Mouse (Mus musculus): ENCODE measurements around the gene Pawr. TPM values are rescaled to one million over a fixed set of nuclear protein-coding genes. Genes with fewer than 3 reads are reported as not detected.

Pawr gene
- polyA plus RNA-seq, 1 experiment from 2014 or later: 10.6 TPM

GRCm38 (mm10) chr10:108385480-108385955 is 53.6 kb downstream of the Pawr start:
- Histone ChIP-seq H3K27ac (peak overlapping the region; percentile 12; the same call in 1 of the 2 replicates), H3K36me3 (no peaks in the 10 kb centered on the region), H3K4me3 (no peak overlapping the region), H3K4me1 (peaks cover 23% of the 10 kb centered on the region), H3K9ac (no peak overlapping the region), H3K27me3 (no peaks in the 10 kb centered on the region), H3K4me2 (replicated peaks) (no peak overlapping the region), H3K9me3 (replicated peaks) (no peaks in the 10 kb centered on the region)
- ATAC-seq (ENCODE audit: low FRiP score): no peak
- WGBS: 42% methylated on average over 5 of the region's 5 CpGs

GRCm38 (mm10) chr10:108388410-108388915 is 56.5 kb downstream of the Pawr start:
- Histone ChIP-seq H3K4me3 (no peak overlapping the region), H3K36me3 (no peaks in the 10 kb centered on the region), H3K9me3 (replicated peaks) (no peaks in the 10 kb centered on the region), H3K4me1 (peaks cover 23% of the 10 kb centered on the region), H3K4me2 (replicated peaks) (no peak overlapping the region), H3K27ac (no peak overlapping the region), H3K27me3 (no peaks in the 10 kb centered on the region), H3K9ac (no peak overlapping the region)
- WGBS: 77% methylated on average over 8 of the region's 8 CpGs
- ATAC-seq (ENCODE audit: low FRiP score): no peak

GRCm38 (mm10) chr10:108389178-108389926 is 57.4 kb downstream of the Pawr start:
- H3K4me3 ChIP-seq: no peak overlapping the region
- no peak overlapping the region for H3K4me2 ChIP-seq (replicated peaks)
- no peak overlapping the region for H3K9ac ChIP-seq
- no peaks in the 10 kb centered on the region for H3K36me3 ChIP-seq
- no peak for ATAC-seq (ENCODE audit: low FRiP score)
- peaks cover 23% of the 10 kb centered on the region for H3K4me1 ChIP-seq
- 40% methylated on average over 5 of the region's 5 CpGs for WGBS
- no peaks in the 10 kb centered on the region for H3K27me3 ChIP-seq
- no peak overlapping the region for H3K27ac ChIP-seq
- H3K9me3 ChIP-seq (replicated peaks): no peaks in the 10 kb centered on the region

GRCm38 (mm10) chr10:108389927-108390287 is 58.0 kb downstream of the Pawr start:
- H3K4me1 ChIP-seq: peaks cover 23% of the 10 kb centered on the region
- no peaks in the 10 kb centered on the region for H3K9me3 ChIP-seq (replicated peaks)
- no peak overlapping the region for H3K9ac ChIP-seq
- ATAC-seq (ENCODE audit: low FRiP score): peak; percentile 46; the same call in 1 of the 2 replicates
- 28% methylated on average over 4 of the region's 4 CpGs for WGBS
- H3K36me3 ChIP-seq: no peaks in the 10 kb centered on the region
- no peak overlapping the region for H3K27ac ChIP-seq
- H3K4me3 ChIP-seq: no peak overlapping the region
- H3K4me2 ChIP-seq (replicated peaks): no peak overlapping the region
- H3K27me3 ChIP-seq: no peaks in the 10 kb centered on the region

- Histone ChIP-seq H3K4me2 (replicated peaks) (no peak overlapping the region), H3K27ac (no peak overlapping the region), H3K4me3 (no peak overlapping the region), H3K4me1 (peaks cover 15% of the 10 kb centered on the region), H3K9me3 (replicated peaks) (no peaks in the 10 kb centered on the region), H3K36me3 (no peaks in the 10 kb centered on the region), H3K27me3 (no peaks in the 10 kb centered on the region), H3K9ac (no peak overlapping the region)
- no peak for ATAC-seq (ENCODE audit: low FRiP score)
- WGBS: 91% methylated on average over 15 of the region's 15 CpGs
Measured at GRCm38 (mm10) chr10:108391370-108391902, 59.5 kb downstream of the Pawr start.

GRCm38 (mm10) chr10:108392151-108392550 is 60.2 kb downstream of the Pawr start:
- no peaks in the 10 kb centered on the region for H3K36me3 ChIP-seq
- ATAC-seq (ENCODE audit: low FRiP score): no peak
- H3K27me3 ChIP-seq: no peaks in the 10 kb centered on the region
- no peak overlapping the region for H3K9ac ChIP-seq
- H3K4me1 ChIP-seq: peaks cover 15% of the 10 kb centered on the region
- no peak overlapping the region for H3K4me2 ChIP-seq (replicated peaks)
- no peak overlapping the region for H3K4me3 ChIP-seq
- WGBS: 96% methylated on average over 10 of the region's 10 CpGs
- no peaks in the 10 kb centered on the region for H3K9me3 ChIP-seq (replicated peaks)
- H3K27ac ChIP-seq: no peak overlapping the region

- Histone ChIP-seq H3K27ac (no peak overlapping the region), H3K4me1 (peaks cover 6% of the 10 kb centered on the region), H3K9ac (no peak overlapping the region), H3K4me3 (no peak overlapping the region), H3K27me3 (no peaks in the 10 kb centered on the region), H3K4me2 (replicated peaks) (no peak overlapping the region), H3K36me3 (no peaks in the 10 kb centered on the region), H3K9me3 (replicated peaks) (no peaks in the 10 kb centered on the region)
- 55% methylated on average over 4 of the region's 4 CpGs for WGBS
- no peak for ATAC-seq (ENCODE audit: low FRiP score)
Measured at GRCm38 (mm10) chr10:108394306-108394705, 62.4 kb downstream of the Pawr start.

GRCm38 (mm10) chr10:108395229-108395628 is 63.3 kb downstream of the Pawr start:
- Histone ChIP-seq H3K36me3 (no peaks in the 10 kb centered on the region), H3K9me3 (replicated peaks) (no peaks in the 10 kb centered on the region), H3K27ac (no peak overlapping the region), H3K4me3 (no peak overlapping the region), H3K27me3 (no peaks in the 10 kb centered on the region), H3K9ac (no peak overlapping the region), H3K4me2 (replicated peaks) (no peak overlapping the region), H3K4me1 (no peaks in the 10 kb centered on the region)
- no peak for ATAC-seq (ENCODE audit: low FRiP score)
- WGBS: 94% methylated on average over 12 of the region's 12 CpGs

- H3K4me3 ChIP-seq: no peak overlapping the region
- no peaks in the 10 kb centered on the region for H3K36me3 ChIP-seq
- no peaks in the 10 kb centered on the region for H3K27me3 ChIP-seq
- H3K4me1 ChIP-seq: no peaks in the 10 kb centered on the region
- no peak overlapping the region for H3K27ac ChIP-seq
- no peak overlapping the region for H3K4me2 ChIP-seq (replicated peaks)
- H3K9ac ChIP-seq: no peak overlapping the region
- no peak for ATAC-seq (ENCODE audit: low FRiP score)
- WGBS: 90% methylated on average over 14 of the region's 14 CpGs
- H3K9me3 ChIP-seq (replicated peaks): no peaks in the 10 kb centered on the region
Measured at GRCm38 (mm10) chr10:108395647-108396046, 63.7 kb downstream of the Pawr start.

GRCm38 (mm10) chr10:108402751-108403150 is 70.8 kb downstream of the Pawr start:
- no peaks in the 10 kb centered on the region for H3K36me3 ChIP-seq
- no peak overlapping the region for H3K9ac ChIP-seq
- no peaks in the 10 kb centered on the region for H3K27me3 ChIP-seq
- no peak overlapping the region for H3K4me3 ChIP-seq
- H3K4me2 ChIP-seq (replicated peaks): no peak overlapping the region
- ATAC-seq (ENCODE audit: low FRiP score): no peak
- peaks cover 2% of the 10 kb centered on the region; the same call in 1 of the 2 replicates for H3K4me1 ChIP-seq
- H3K27ac ChIP-seq: no peak overlapping the region
- H3K9me3 ChIP-seq (replicated peaks): no peaks in the 10 kb centered on the region
- WGBS: 87% methylated on average over 4 of the region's 4 CpGs

- Histone ChIP-seq H3K9ac (no peak overlapping the region), H3K9me3 (replicated peaks) (no peaks in the 10 kb centered on the region), H3K27me3 (no peaks in the 10 kb centered on the region), H3K36me3 (no peaks in the 10 kb centered on the region), H3K4me2 (replicated peaks) (no peak overlapping the region), H3K4me1 (peaks cover 2% of the 10 kb centered on the region; the same call in 1 of the 2 replicates), H3K4me3 (no peak overlapping the region), H3K27ac (no peak overlapping the region)
- 98% methylated on average over 4 of the region's 4 CpGs for WGBS
- ATAC-seq (ENCODE audit: low FRiP score): no peak
Measured at GRCm38 (mm10) chr10:108403366-108403865, 71.5 kb downstream of the Pawr start.

GRCm38 (mm10) chr10:108404087-108404486 is 72.2 kb downstream of the Pawr start:
- Histone ChIP-seq H3K36me3 (no peaks in the 10 kb centered on the region), H3K4me1 (peaks cover 2% of the 10 kb centered on the region; the same call in 1 of the 2 replicates), H3K4me3 (no peak overlapping the region), H3K9ac (no peak overlapping the region), H3K4me2 (replicated peaks) (no peak overlapping the region), H3K27me3 (no peaks in the 10 kb centered on the region), H3K9me3 (replicated peaks) (no peaks in the 10 kb centered on the region), H3K27ac (no peak overlapping the region)
- 83% methylated on average over 9 of the region's 9 CpGs for WGBS
- no peak for ATAC-seq (ENCODE audit: low FRiP score)
